Mouse (Mus musculus) heart, postnatal 10 days (tissue): ENCODE measurements around the gene Gm14325. TPM values are rescaled to one million over a fixed set of nuclear protein-coding genes. Genes with fewer than 3 reads are reported as not detected.
"Not testable (repeated sequence)": the region's sequence is repeated elsewhere in the genome, so short reads cannot be mapped to it uniquely, and the experiment has no call there.

Source experiments
- DNase-seq, 2 experiments: peaks; one replicate each; pipeline ENCODE4 v3.0.0; 2021
- intact Hi-C: fragments of 180-260 bp; cut with DNase I; formaldehyde crosslinking; loops from one replicate; pipeline ENCODE4 v1.15.1; 2025
- total RNA-seq, 2 experiments: library from RNA; stranded (reverse); gene quantifications; 2 replicates each; pipeline ENCODE4 v1.2.3; 2021

Gm14325 gene
- 10 to 100 TPM; 62.2 to 66.7 TPM for total RNA-seq

- intact Hi-C loops: not testable (repeated sequence)
- peak; percentile 83 to 86 for DNase-seq
Observed at GRCm38 (mm10) chr2:177839901-177840663, at the start of gene Gm14325. TSS of gene Gm14325 (minus strand) at chr2:177840336.

GRCm38 (mm10) chr2:177887743-177888142 lies 47.6 kb upstream of the Gm14325 start:
- DNase-seq, intact Hi-C loops: not testable (repeated sequence)

GRCm38 (mm10) chr2:177862254-177862653 lies 22.1 kb upstream of the Gm14325 start:
- intact Hi-C loops, DNase-seq: not testable (repeated sequence)

- intact Hi-C loops, DNase-seq: not testable (repeated sequence)
Observed at GRCm38 (mm10) chr2:177843666-177844065, 3.5 kb upstream of the Gm14325 start.

- DNase-seq, intact Hi-C loops: not testable (repeated sequence)
Observed at GRCm38 (mm10) chr2:177836756-177837155, 3.4 kb downstream of the Gm14325 start.

GRCm38 (mm10) chr2:177835733-177836536 lies 4.2 kb downstream of the Gm14325 start:
- intact Hi-C loops, DNase-seq: not testable (repeated sequence)

GRCm38 (mm10) chr2:177821952-177822351 lies 18.2 kb downstream of the Gm14325 start:
- DNase-seq: peak; percentile 29 to 62

GRCm38 (mm10) chr2:177806170-177806569 lies 34.0 kb downstream of the Gm14325 start:
- intact Hi-C loops, DNase-seq: not testable (repeated sequence)

More at GRCm38 (mm10) chr2:177821952-177822351, 18.2 kb downstream of the Gm14325 start:
- intact Hi-C loops: not testable (repeated sequence)

GRCm38 (mm10) chr2:177787351-177787750 lies 52.8 kb downstream of the Gm14325 start:
- DNase-seq, intact Hi-C loops: not testable (repeated sequence)

Other genes with a start within 250 kb of the Gm14325 start
- 10 to 100 TPM; 13.4 to 14.2 TPM for gene Gm14322, start 81.0 kb downstream of the Gm14325 start, total RNA-seq
- gene Gm14327, start 56.8 kb upstream of the Gm14325 start, total RNA-seq: 10 to 100 TPM in 1 of 2 experiments, 1 to 10 TPM in 1; 8.4 to 16.5 TPM
- under 1 TPM in 1 of 2 experiments, not detected in 1; 0.87 TPM for gene Zfp972, start 85.3 kb upstream of the Gm14325 start, total RNA-seq
- 10 to 100 TPM; 31.7 to 35.0 TPM for gene Gm14326, start 117.0 kb upstream of the Gm14325 start, total RNA-seq
- gene Zfp971, start 182.9 kb upstream of the Gm14325 start, total RNA-seq: 10 to 100 TPM; 35.9 to 43.2 TPM
- gene Zfp931, start 238.1 kb upstream of the Gm14325 start, total RNA-seq: 1 to 10 TPM; 9.6 to 9.7 TPM